Comparison of ENCODE assay signal across 19 mouse cellular contexts in genomic region chr6:31320141-31320830, GRCm38 (mm10).
DNase-seq lines count a peak whose midpoint lies in the region; ATAC-seq and TF ChIP-seq lines count a peak whose summit lies in the region.
"Had no signal": no experiment of that assay in that cellular context is flagged by ENCODE, and none has a peak within 500 bp of the region (broad histone marks: within the 10 kb centered on the region; RNA-seq: fewer than 3 reads in every experiment).

No protein-coding gene starts in this region.

- no peak for TF ChIP-seq CTCF in gastrocnemius, adult 2 months (IDR thresholded peaks at IDR 0.05)

- 0 out of 2 replicates have a peak, but pooled peaks cover 6% of the 10 kb centered on the region for H3K4me1 ChIP-seq in kidney, embryonic 14.5 days (ENCODE audit: control insufficient read depth, insufficient read depth, low read length)

- ATAC-seq in kidney, embryonic 14.5 days (ENCODE audit: low FRiP score, low TSS enrichment), result no peak
- ATAC-seq: activated CD4-positive, CD25-positive, alpha-beta regulatory T cell, adult 4 months; forebrain, embryonic 14.5 days; hindbrain, embryonic 16.5 days; Patski had no signal

- no peak overlapping the region for H3K4me2 ChIP-seq in kidney, embryonic 14.5 days (replicated peaks; ENCODE audit: low read depth, low read length)
- H3K4me2 ChIP-seq: hindbrain, embryonic 12.5 days had no signal

- intact Hi-C loops in gastrocnemius, adult 2 months (cut with DNase I), result loop anchor here (2.0 to 5.0 kb wide), 3 partner anchors 47 to 99 kb away; partner anchors contain the start of gene Mkln1

- H3K36me3 ChIP-seq in kidney, embryonic 14.5 days (ENCODE audit: control insufficient read depth, insufficient read depth, low read length), result no peaks in the 10 kb centered on the region
- H3K36me3 ChIP-seq: embryonic facial prominence, embryonic 10.5 days; heart, embryonic 10.5 days; hindbrain, embryonic 12.5 days had no signal

- no peaks in the 10 kb centered on the region for H3K9me3 ChIP-seq in kidney, embryonic 14.5 days (ENCODE audit: control insufficient read depth, low read length)
- H3K9me3 ChIP-seq: embryonic facial prominence, embryonic 10.5 days; heart, embryonic 10.5 days; hindbrain, embryonic 12.5 days had no signal

- H3K27me3 ChIP-seq in kidney, embryonic 14.5 days (ENCODE audit: control insufficient read depth, insufficient read depth, low read length), result no peaks in the 10 kb centered on the region
- H3K27me3 ChIP-seq: Patski had no signal

- peak overlapping the region; percentile 82 for H3K27ac ChIP-seq in gastrocnemius, adult 2 months
- no peak overlapping the region for H3K27ac ChIP-seq in kidney, embryonic 14.5 days (ENCODE audit: low read depth, low read length)
- H3K27ac ChIP-seq: embryonic facial prominence, embryonic 10.5 days; heart, embryonic 10.5 days; hindbrain, embryonic 12.5 days had no signal

- H3K4me3 ChIP-seq in gastrocnemius, adult 2 months, result no peak overlapping the region
- no peak overlapping the region for H3K4me3 ChIP-seq in kidney, embryonic 14.5 days (ENCODE audit: low read length)
- H3K4me3 ChIP-seq: embryonic facial prominence, embryonic 10.5 days; heart, embryonic 10.5 days; hindbrain, embryonic 12.5 days had no signal

- DNase-seq in gastrocnemius, adult 2 months, result no peak
- no peak for DNase-seq in gastrocnemius, postnatal 4 days (ENCODE audit: low spot score in 2 of 2)
- peak; percentile 42 for DNase-seq in kidney, adult 9 months
- peak; percentile 9 for DNase-seq in lung, postnatal 14 days
- DNase-seq in lung, postnatal 25 days (ENCODE audit: low spot score), result no peak
- DNase-seq in induced T-regulatory cell, adult 2 months (ENCODE audit: low read depth), result peak; percentile 14
- DNase-seq in right cerebral cortex, postnatal 14 days, result no peak
- DNase-seq: adrenal gland, postnatal 25 days; cerebellum, adult 2 months; gastrocnemius, postnatal 36 days; heart, postnatal 4 days had no signal

- no peak overlapping the region for H3K9ac ChIP-seq in kidney, embryonic 14.5 days (ENCODE audit: low read depth, low read length)
- H3K9ac ChIP-seq: hindbrain, embryonic 12.5 days had no signal

- 78% methylated on average over 3 of the region's 3 CpGs for WGBS in kidney, embryonic 14.5 days

Comparison
In these comparisons a context has a peak if more than half of its experiments do, and no peak if none do; other contexts are left out.
1. DNase-seq: peak in kidney, adult 9 months (single experiment), lung, postnatal 14 days (single experiment) and induced T-regulatory cell, adult 2 months (single experiment); none in gastrocnemius, adult 2 months (single experiment), gastrocnemius, postnatal 4 days (0 of 2), lung, postnatal 25 days (single experiment) and right cerebral cortex, postnatal 14 days (single experiment).